Mouse (Mus musculus) forebrain, embryonic 10.5 days (tissue): ENCODE measurements around the gene Gdf7. TPM values are rescaled to one million over a fixed set of nuclear protein-coding genes. Genes with fewer than 3 reads are reported as not detected.

ENCODE experiments used
- DNase-seq: peaks from one replicate; pipeline ENCODE4 v3.0.0-alpha.2; 2017; ENCODE audit warnings: low spot score; ENCODE audit errors: extremely low spot score
- H3K27ac ChIP-seq: fragments of 300-500 bp; sonication (generic); 2 replicates; pipeline ENCODE4 v1.5.1; 2016; ENCODE audit warnings: mild to moderate bottlenecking
- H3K27me3 ChIP-seq: fragments of 300-500 bp; sonication (generic); 2 replicates; pipeline ENCODE4 v1.6.1; 2016; ENCODE audit warnings: mild to moderate bottlenecking; ENCODE audit not compliant: poor library complexity, severe bottlenecking
- H3K36me3 ChIP-seq: fragments of 300-500 bp; sonication (generic); replicated peaks from 2 replicates; pipeline ENCODE4 v1.6.1; 2016; ENCODE audit warnings: mild to moderate bottlenecking, moderate library complexity
- H3K4me1 ChIP-seq: fragments of 300-500 bp; sonication (generic); 2 replicates; pipeline ENCODE4 v1.6.1; 2016
- H3K4me3 ChIP-seq: fragments of 300-500 bp; sonication (generic); 2 replicates; pipeline ENCODE4 v1.5.1; 2016; ENCODE audit warnings: mild to moderate bottlenecking, moderate library complexity
- H3K9me3 ChIP-seq: fragments of 300-500 bp; sonication (generic); 2 replicates; pipeline ENCODE4 v1.6.1; 2016; ENCODE audit warnings: mild to moderate bottlenecking, moderate library complexity
- WGBS: fragments of 180-500 bp; shearing (Covaris S2); methylation state at CpG from one replicate; pipeline ENCODE4 v1.1.7; 2016; 5-methylcytosine and 5-hydroxymethylcytosine counted together
- polyA plus RNA-seq: library from polyadenylated mRNA; unstranded; fragments of >200 nt; fragmentation: Nextera tagmentation; extraction: Ambion mirVana; gene quantifications from 2 replicates; pipeline ENCODE4 v1.2.1, GENCODE M21; 2016

Gene Gdf7
- 0.11 TPM in 1 of 2 replicates, not detected in the other for polyA plus RNA-seq

DNA sequence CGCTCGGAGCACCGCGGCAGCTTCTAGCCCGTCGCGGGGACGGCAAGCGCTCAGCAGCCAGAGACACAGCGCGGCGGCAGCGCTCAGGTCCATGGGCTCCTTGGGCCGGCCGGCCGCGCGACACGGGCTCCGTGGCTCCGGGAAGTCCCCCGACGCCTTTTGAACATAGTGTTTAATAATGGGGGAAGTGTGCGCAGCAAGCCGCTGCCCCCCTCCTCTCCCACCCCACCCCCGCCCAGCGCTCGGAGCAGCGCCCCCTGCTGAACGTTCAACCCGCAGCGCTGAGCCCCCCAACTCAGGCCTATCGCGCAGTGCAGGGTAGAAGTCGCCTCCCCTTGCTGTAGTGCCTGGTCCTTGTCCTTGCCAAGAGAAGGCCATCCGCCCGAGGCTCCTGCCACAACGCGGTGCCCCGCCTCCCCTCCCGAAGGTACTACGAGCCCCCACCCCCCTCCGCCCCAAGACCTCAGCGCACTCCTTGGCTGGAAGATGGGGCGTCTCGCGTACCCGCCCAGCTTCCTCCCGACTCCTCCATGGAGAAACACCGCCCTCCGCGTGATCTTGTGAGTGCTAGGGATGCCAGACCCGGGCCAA is at the start of gene Gdf7:
Gdf7 (minus strand) TSS at position 114 of the 591 bp plus-strand sequence.
- H3K36me3 ChIP-seq: no peaks in the 10 kb centered on the region
- peaks cover 96% of the 10 kb centered on the region for H3K27me3 ChIP-seq
- H3K9me3 ChIP-seq: no peaks in the 10 kb centered on the region
- H3K27ac ChIP-seq: 0 out of 2 replicates have a peak within 1 kb of the TSS, but pooled peaks have one; percentile 16
- WGBS: 1% methylated on average over 53 of the region's 53 CpGs
- peak within 1 kb of the TSS; percentile 54 for H3K4me3 ChIP-seq
- no peak for DNase-seq
- peaks cover 55% of the 10 kb centered on the region for H3K4me1 ChIP-seq

- DNase-seq: no peak
- 38% methylated on average over 4 of the region's 4 CpGs for WGBS
- peak overlapping the region; percentile 32; the same call in 1 of the 2 replicates for H3K27ac ChIP-seq
- no peak overlapping the region for H3K4me3 ChIP-seq
- H3K4me1 ChIP-seq: peaks cover 29% of the 10 kb centered on the region
- H3K9me3 ChIP-seq: no peaks in the 10 kb centered on the region
- H3K36me3 ChIP-seq: no peaks in the 10 kb centered on the region
- no peaks in the 10 kb centered on the region for H3K27me3 ChIP-seq
Observed at GRCm38 (mm10) chr12:8351025-8351903, 49.5 kb upstream of the Gdf7 start.

- no peaks in the 10 kb centered on the region for H3K27me3 ChIP-seq
- H3K4me1 ChIP-seq: peaks cover 39% of the 10 kb centered on the region
- no peak for DNase-seq
- peak overlapping the region; percentile 75 for H3K27ac ChIP-seq
- 83% methylated on average over 9 of the region's 9 CpGs for WGBS
- H3K4me3 ChIP-seq: no peak overlapping the region
- H3K36me3 ChIP-seq: no peaks in the 10 kb centered on the region
- H3K9me3 ChIP-seq: no peaks in the 10 kb centered on the region
Observed at GRCm38 (mm10) chr12:8348733-8349513, 47.2 kb upstream of the Gdf7 start.

GRCm38 (mm10) chr12:8347746-8348462 is 46.1 kb upstream of the Gdf7 start:
- Histone ChIP-seq H3K9me3 (no peaks in the 10 kb centered on the region), H3K36me3 (peaks cover 5% of the 10 kb centered on the region), H3K4me3 (no peak overlapping the region), H3K27me3 (no peaks in the 10 kb centered on the region), H3K27ac (peak overlapping the region; percentile 75), H3K4me1 (peaks cover 39% of the 10 kb centered on the region)
- no peak for DNase-seq
- WGBS: 81% methylated on average over 8 of the region's 8 CpGs

DNA sequence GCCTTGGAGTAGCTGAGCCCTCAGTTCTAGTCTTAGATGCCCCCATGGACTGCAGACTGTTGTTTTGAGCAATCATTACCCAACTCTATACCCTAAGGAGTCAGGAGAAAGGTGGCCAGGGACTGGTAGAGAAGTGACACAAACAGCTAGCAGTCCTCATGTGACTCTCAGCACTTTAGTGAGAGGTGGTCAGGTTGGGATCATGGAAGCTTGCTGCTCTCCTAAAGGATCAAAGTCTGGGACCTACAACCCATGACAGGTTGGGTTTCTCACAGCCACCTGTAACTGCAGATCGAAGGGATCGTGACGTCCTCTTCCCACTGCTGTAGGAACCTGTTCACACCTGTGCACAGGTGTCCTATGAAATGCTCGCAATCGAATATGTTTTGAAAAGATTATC is 43.8 kb upstream of the Gdf7 start:
- peak overlapping the region; percentile 70 for H3K27ac ChIP-seq
- 90% methylated on average over 5 of the region's 5 CpGs for WGBS
- H3K4me3 ChIP-seq: no peak overlapping the region
- no peak for DNase-seq
- H3K27me3 ChIP-seq: no peaks in the 10 kb centered on the region
- peaks cover 22% of the 10 kb centered on the region for H3K36me3 ChIP-seq
- peaks cover 31% of the 10 kb centered on the region for H3K4me1 ChIP-seq
- H3K9me3 ChIP-seq: no peaks in the 10 kb centered on the region

DNA sequence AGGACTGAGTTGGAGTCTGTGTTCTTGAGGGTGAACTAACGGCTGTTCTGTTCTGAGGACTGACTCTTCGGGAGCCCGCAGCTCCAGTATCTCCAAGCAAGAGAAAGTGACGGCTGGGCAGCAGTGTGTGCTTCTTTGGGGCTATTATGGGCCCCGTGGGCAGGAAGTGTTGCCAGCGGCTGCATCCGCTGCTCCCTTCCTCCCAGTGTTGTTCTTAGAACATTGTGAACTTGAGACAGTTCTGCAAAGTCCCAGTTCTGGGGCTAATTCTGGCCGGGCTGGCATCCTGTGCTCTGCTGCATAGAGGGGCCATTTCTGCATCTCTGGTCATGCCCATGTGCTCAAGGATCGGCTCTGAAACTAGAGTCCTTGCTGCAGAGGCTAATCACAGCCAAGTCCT is 43.1 kb upstream of the Gdf7 start:
- peak overlapping the region; percentile 70 for H3K27ac ChIP-seq

DNA sequence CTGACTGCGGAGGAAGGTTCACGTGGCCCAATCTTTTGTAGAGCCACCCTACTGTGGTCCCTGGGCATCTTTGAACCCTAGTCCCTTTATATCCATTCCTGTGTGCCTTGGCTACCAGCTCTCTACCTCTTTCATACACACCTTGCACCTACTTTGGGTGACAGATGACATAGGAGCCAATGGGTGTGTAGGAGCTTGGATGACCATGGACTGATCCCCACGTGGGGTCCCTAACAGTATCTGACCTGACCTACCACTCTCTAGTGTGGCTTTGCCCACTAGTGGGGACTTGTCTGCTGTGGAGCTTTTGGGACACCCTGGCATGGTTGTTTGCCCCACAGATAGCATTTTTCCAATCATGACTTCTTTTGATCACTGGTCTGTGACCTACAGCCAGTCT is 41.6 kb upstream of the Gdf7 start:
- Histone ChIP-seq H3K4me1 (peaks cover 35% of the 10 kb centered on the region), H3K36me3 (peaks cover 30% of the 10 kb centered on the region), H3K4me3 (no peak overlapping the region), H3K9me3 (no peaks in the 10 kb centered on the region), H3K27ac (no peak overlapping the region), H3K27me3 (no peaks in the 10 kb centered on the region)
- no peak for DNase-seq
- WGBS: 92% methylated on average over 3 of the region's 3 CpGs

More for the DNA sequence above, 43.1 kb upstream of the Gdf7 start:
- Histone ChIP-seq H3K4me1 (peaks cover 35% of the 10 kb centered on the region), H3K9me3 (no peaks in the 10 kb centered on the region), H3K27me3 (no peaks in the 10 kb centered on the region), H3K4me3 (no peak overlapping the region), H3K36me3 (peaks cover 22% of the 10 kb centered on the region)
- 75% methylated on average over 9 of the region's 9 CpGs for WGBS
- DNase-seq: no peak

- no peak for DNase-seq
- Histone ChIP-seq H3K36me3 (peaks cover 50% of the 10 kb centered on the region), H3K4me3 (no peak overlapping the region), H3K4me1 (peaks cover 45% of the 10 kb centered on the region), H3K9me3 (no peaks in the 10 kb centered on the region), H3K27ac (no peak overlapping the region), H3K27me3 (no peaks in the 10 kb centered on the region)
- WGBS: 92% methylated on average over 6 of the region's 6 CpGs
Observed at GRCm38 (mm10) chr12:8341008-8341407, 39.3 kb upstream of the Gdf7 start.

DNA sequence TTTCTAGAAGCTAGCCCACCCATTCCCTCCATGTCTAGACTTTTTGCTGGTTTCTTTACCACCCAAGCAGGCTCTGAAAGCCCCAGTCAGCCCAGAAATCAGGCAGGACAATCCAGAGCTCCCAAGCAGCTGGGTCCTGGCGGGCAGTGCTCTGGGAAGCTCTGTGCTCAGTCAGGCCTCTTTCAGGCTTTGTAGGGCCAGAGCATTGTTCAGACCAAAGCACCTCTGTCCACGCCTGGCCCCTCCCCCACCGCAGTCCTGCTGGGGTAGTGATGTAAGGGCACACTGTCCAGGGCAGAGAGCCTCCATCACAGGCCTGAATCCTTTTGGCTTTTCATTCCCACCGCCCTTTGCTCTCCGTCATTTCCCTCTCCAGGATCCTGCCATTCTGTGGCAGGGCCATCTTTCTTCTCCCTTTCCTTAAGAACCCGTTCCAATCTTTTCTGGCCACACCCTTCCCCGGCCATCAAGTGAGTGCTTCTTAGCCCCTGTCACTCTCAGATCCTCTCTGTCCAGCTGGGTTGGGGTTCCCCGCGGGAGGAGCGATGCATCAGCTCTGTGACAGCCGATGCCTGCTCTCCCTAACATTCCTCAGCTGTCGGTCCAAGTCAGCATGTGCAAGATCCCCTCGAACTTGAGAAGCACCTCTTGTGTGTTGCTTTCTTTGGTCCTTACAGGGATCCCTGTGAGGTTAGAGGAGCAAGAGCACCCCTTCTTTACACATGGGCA is 38.0 kb upstream of the Gdf7 start:
- DNase-seq: peak; percentile 59
- peak overlapping the region; percentile 85 for H3K27ac ChIP-seq

DNA sequence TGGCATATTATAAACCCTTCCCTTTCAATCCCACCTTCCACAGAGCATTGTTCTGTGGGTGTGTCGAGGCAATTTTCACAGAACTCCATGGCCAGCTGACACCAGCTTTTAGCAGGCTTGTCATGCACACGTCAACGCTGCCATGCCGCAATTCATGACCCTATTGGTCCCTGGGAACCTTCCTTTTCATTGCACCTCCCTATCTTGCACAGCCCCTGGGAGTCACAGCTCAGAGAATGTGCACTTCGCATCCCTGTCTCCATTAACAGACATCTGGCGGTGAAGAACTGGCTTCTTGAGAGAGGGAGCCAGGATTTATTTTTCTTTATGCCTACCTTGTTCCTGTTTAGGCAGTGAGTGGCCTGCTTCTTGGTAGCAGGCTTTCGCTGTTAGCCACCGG is 37.2 kb upstream of the Gdf7 start:
- Histone ChIP-seq H3K9me3 (no peaks in the 10 kb centered on the region), H3K36me3 (peaks cover 55% of the 10 kb centered on the region), H3K27me3 (no peaks in the 10 kb centered on the region), H3K4me1 (peaks cover 34% of the 10 kb centered on the region), H3K4me3 (no peak overlapping the region), H3K27ac (peak overlapping the region; percentile 85)
- no peak for DNase-seq
- 79% methylated on average over 8 of the region's 8 CpGs for WGBS

More for the DNA sequence above, 38.0 kb upstream of the Gdf7 start:
- Histone ChIP-seq H3K9me3 (no peaks in the 10 kb centered on the region), H3K27me3 (no peaks in the 10 kb centered on the region), H3K4me3 (no peak overlapping the region), H3K36me3 (peaks cover 55% of the 10 kb centered on the region), H3K4me1 (peaks cover 38% of the 10 kb centered on the region)
- WGBS: 36% methylated on average over 13 of the region's 13 CpGs

GRCm38 (mm10) chr12:8338491-8338890 is 36.7 kb upstream of the Gdf7 start:
- Histone ChIP-seq H3K4me1 (peaks cover 34% of the 10 kb centered on the region), H3K36me3 (peaks cover 55% of the 10 kb centered on the region), H3K9me3 (no peaks in the 10 kb centered on the region), H3K4me3 (no peak overlapping the region), H3K27ac (peak overlapping the region; percentile 85), H3K27me3 (no peaks in the 10 kb centered on the region)
- DNase-seq: no peak
- WGBS: 86% methylated on average over 4 of the region's 4 CpGs
